Mouse (Mus musculus): ENCODE measurements around the gene Zwint.

Gene Zwint

DNA sequence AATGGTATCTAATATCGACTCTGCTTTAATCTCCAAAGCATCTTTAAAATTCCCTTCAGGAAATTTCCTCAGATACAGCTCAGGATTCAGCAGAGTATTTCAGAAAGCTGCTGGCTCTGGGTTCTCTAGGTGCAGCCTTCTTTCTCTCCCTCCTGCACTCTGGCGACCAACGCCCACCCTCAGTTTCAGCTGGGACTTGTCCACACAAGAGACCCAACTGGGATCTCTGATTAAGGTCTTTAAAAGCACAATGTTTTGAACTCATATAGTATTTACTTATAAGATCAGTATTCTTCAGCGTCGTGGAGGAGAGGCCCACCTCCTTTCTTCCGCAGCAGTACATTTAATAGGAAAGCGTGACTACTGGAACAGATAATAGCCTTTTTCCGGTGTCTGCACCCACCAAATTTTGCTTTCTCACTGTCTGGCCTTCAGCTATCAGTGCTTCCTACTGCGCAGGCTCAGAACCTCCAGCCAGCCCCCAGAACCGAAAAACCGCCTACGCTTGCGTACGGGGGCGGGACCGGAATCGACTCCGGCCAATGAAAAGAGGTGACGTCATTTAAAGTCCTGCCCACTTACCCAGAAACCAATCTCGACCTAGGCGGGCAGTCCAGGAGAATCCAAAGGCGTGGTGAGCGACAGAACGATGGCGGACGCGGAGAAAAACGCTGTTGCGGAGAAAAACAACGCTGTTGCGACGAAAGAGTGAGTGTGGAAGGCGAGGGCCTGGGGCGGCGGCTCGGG lies at the start of gene Zwint:
Gene Zwint, plus strand, starts transcription at position 576 of the 747 bp plus-strand sequence.
- peak; percentile 90 for DNase-seq (ENCODE audit: low spot score)

DNA sequence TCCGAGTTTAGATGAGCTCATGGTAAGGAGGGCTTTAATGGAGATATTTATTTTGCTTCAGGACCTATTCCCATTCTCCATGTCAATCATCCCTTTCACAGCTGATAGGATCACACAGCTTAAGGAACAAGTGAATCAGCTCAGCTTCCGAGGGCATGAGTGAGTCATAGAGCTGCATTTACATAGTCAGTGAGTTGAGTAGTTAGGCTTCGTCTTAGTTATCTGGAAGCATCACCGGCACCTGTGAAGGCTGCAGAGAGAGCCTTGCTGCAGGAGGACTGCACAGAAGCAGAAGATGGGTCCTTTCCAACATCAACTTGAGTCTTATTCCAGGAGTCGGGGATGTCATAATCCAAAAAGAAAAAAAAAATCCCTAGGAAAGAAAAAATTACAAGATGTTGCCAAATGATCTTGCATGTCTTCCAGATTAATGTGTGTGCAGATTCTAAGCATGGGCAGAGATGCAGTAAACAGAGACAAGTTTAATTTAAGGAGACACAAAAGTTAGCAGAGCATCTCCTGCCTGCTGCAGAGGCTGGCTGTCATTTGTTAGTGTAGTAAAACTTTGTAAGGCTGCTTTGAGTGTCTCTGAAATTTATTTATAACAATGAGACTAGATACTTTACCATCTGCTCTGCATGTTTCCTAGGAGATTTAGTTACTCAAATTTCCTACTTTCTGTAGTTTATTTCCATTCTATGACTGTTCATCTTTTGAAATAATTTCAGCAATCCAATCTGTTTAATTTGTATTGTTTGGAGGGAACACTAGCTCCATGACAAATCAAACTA lies 41.3 kb upstream of the Zwint start:
- no peak for DNase-seq (ENCODE audit: low spot score)

DNA sequence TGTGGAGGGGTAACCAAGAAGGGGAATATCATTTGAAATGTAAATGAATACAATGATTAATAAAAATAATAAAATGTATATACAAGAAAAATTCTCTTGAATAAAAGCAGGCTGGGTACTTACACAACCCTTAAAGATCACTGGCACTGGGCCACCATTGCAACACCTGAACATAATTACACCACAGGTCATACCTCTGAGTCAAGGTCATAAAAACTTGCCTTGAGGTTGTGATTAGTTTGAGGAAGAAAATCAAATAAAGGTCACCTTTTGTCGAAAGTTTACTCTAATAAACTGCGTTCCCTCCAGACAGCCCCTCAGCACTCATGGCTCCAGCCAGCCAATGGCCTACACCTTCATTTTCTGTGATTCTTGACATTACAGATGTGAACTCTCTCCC lies 38.5 kb upstream of the Zwint start:
- DNase-seq (ENCODE audit: low spot score) = no peak

DNA sequence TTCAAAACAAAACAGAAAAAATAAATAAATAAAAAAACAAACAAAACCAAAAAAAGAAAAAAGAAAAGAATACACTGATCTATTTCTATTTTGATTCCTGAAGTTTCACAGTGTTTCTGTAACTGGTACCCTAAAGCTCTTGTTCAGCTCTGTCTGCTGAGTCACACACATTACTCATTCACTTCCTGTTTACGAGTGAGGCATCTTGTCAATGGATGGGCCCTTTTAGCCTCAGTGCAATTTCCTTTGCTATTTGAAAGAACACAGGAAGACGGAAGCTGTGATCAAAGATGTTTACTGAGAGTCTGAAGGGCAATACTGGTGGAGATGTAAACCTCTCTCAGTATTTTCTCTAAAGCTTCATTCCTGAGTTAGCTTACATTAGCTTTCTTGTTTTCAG lies 34.1 kb upstream of the Zwint start:
- no peak for DNase-seq (ENCODE audit: low spot score)

DNA sequence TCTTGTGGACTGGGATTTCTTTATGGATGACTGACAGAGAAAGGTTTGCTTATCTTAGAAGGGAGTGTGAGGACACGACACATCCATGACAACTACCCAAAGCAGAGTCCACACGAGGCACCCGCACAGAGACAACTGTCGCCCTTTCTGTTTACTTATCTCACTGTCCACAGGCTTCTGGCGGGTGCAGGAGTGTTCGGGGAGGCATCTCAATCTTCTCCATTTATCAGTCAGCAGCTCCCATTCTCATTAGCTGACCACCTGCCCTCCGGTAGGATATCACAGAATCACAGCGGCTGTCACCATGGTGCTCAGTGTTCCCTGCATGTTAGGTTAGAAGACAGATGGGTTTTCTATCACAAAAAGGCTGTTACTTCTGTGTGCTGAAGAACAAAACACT lies 31.1 kb upstream of the Zwint start:
- no peak for DNase-seq (ENCODE audit: low spot score)

DNA sequence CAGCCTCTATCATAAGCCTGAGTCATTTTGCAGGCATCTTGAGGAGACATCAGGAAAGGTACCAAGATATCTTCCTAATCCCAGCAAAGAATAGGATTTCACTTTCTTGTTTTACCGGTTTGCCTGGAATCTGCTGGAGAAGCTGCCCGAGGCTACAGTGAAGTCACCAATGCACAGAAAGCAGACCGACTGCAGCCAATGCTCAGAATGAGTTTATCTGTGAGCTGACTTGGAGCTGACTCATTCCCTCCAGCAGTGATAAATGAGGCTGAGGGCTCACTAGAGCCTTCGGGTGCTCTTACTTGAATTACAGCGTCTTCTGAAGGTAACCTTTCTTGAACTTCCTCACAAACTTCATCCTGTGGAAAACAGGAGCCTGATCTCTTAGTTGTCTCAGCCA lies 20.5 kb upstream of the Zwint start:
- DNase-seq (ENCODE audit: low spot score) = no peak

DNA sequence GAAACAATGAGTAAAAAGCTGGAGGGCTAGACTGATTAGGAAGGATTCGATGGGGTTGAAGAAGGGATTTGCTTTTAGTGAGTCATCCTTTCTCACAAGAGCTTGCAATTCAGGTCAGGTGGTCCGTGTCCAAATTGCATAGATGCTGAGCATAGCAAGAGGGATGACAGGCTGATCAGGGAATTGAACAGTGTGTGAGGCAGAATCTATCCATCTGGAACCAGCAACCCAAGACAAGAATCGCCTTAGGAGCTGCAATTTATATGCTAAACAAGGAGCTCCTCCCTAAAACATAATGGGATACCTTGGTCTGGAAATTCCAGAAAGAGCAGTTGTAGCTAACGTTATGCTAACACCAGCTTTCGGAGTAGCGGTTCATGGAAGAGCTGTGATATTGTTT lies 3.8 kb upstream of the Zwint start:
- no peak for DNase-seq (ENCODE audit: low spot score)

DNA sequence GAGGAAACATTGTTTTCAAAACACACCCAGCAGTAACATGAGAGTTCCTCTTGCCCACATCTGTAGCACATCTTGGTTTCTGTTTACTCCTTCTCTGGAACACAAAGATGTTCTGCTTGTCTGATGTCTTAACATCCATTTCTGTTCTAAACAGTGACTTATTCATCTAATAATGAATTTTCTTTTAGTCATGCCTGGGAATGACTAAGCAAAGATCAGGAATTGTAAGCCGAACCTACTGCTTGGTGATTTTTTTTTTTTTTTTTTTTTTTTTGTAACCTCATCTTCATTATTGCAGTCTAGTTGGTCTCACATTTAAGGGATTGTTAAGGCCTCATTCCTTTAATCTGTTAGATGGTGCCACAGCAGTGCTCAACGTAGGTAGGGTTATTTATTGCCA lies 848 bp upstream of the Zwint start:
- no peak for DNase-seq (ENCODE audit: low spot score)

DNA sequence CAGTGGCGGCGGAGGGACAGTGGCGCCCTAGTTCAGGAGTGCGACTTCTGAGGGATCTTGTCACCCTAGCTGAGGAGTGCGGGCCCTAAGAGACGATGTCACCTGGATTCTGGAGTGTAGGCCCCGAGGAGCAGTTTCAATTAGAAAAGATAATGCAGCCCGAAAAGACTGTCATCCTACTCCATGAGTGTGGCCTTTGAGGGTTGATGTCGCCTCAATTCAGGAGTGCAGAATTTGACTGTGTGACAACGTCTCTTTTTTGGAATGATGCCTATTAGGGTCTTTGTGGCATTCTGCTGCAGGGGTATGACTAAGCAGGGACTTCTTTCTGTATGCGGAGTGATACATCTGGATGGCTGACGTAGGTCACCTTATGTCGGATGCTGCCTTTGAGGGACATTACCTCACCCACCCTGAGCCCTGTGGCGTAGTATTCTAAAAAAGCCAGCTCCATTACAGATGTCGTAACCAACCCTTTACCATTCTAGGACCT lies 418 bp downstream of the Zwint start:
- no peak for DNase-seq (ENCODE audit: low spot score)

DNA sequence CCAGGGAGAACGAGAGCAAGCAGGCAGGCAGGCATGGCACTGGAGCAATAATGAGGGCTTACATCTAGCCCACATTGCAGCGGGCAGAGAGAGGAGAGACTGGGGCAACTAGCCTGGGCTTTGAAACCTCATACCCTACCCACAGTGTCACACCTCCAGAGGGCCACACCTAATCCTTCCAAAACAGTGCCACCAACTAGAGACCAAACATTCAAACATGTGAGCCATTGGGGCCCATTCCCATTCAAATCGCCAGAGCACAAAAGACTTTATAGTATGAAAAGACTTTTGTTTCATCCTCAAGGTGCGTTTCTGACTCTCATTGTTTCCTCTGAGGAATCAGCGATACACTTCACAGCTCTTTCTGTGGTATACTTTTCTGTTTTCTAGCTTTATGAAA lies 4.6 kb downstream of the Zwint start:
- DNase-seq (ENCODE audit: low spot score) = no peak

DNA sequence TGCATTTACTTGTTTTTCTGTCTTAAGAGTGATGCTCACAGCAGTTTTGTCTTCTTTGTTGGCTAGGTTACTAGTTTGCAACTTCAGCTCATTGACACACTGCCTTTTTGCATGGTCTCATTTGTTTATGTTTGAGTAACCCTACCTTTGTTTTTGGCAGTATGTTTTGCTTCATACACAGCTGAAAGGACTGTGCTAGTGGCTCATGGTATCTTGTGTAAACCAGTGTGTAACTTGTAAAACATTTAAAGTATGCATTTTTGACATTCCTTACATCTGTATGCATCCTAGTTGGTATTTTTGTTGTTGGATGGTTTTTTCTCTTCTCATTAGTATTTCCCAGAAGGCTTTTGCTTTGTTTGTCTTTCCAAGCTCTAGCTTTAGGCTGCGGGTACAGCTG lies 5.7 kb downstream of the Zwint start:
- DNase-seq (ENCODE audit: low spot score) = no peak

DNA sequence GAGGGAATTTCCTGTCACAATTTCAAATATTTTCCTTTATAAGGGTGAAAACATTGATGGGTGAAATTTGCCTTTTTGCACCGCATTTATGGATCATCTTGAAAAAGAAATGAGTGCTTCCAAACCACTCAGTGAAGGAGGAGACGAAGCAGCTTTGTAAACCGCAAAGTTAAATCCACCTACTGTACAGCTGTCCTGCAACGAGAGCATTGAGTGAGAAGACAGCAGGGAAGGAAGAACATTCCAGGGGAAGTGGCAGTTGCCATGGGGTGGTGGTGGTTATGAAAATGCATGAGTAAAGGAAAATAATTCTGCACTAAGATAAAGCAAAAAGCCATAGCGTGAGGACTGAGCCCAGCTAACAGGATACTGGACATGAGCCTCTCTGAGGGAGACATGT lies 13.2 kb downstream of the Zwint start:
- no peak for DNase-seq (ENCODE audit: low spot score)

DNA sequence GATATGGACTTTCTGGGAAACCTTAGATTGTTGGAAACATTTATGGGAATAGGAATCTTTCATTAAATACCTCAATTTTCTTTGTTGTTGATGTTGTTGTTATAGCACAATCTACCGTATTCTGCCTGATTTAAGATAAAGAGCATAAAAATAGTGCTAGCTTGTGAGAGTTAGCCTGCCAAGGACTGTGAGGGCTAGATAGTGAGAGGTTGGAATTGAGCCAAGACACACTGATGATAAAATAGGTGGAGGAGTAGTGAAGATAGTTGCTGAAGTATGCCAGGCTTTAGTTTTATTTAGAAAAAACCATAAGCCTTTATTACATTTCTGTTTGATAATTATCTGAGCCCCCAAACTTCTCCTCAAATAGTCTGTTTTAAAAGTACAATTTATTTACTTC lies 14.4 kb downstream of the Zwint start:
- DNase-seq (ENCODE audit: low spot score) = peak; percentile 15

DNA sequence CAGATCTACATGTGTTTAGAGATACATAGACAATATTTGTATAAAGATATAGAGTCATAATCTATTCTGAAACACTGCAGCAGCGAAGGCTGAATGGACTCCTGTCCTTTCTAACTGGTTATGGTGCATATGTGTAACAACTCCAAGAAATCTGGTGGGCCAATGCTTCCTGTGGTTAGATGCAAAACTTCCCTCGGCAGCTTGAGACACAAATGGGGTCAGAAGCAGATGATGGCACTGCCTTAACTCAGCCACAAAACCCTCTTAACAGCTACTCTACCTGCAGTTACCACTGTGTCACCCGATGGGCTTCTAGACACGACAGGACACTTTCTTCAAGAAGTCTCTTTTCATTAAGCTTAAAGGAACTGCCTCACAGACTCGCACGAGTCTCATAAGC lies 21.3 kb downstream of the Zwint start:
- no peak for DNase-seq (ENCODE audit: low spot score)

DNA sequence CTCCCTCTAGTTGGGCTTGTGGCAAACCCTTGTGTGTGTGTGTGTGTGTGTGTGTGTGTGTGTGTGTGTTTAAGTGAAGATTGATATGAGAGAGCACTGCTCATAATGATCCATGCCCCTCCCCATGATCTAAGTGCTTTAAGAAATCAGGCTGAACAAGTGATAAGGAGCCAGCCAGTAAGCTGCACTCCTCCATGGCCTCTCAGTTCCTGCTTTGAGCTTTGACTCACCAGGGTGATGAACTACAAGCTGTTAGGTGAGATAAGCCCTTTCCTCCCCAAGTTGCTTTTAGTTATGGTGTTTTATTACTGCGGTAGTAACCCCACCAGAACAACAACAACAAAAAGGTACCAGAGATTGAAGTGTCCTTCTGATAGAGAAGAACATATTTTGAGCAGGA lies 21.9 kb downstream of the Zwint start:
- DNase-seq (ENCODE audit: low spot score) = no peak

DNA sequence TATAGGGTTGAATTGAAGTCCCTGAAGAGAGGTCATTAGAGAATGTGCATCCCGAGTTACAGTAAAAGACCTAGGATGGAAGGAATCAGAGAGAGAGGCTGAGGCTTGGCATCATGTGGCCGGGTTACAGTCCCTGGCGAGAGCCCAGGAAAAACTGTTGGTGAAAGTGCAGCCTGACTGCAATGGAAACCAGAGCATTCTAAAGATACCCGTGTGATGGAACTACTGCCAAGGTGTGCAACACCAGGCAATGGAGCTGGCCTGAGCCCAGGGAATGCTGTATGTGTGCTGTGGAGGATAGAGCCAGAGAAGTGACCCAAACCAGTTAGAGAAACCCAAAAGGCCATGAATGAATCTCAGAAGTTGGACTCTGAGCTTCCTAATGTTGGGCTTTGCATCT lies 24.4 kb downstream of the Zwint start:
- no peak for DNase-seq (ENCODE audit: low spot score)

DNA sequence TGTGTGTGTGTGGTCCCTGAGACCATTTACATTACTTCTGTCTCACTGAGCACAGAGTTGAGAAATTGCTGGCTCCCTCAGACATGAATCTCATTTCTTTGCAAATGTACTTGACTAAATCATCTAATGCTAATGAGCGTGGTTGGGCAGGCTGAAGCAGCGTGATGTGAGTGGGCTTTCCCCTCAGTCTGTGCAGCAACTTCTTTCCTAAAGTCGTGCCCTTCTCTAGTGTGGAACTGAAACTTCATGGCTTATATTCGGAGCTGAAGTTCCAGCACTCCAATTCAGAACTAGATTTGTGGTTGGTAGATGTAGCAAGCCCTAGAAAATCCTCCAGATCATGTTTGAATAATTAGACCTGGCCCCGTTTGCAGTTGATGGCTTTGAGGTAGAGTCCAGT lies 46.4 kb downstream of the Zwint start:
- no peak for DNase-seq (ENCODE audit: low spot score)

DNA sequence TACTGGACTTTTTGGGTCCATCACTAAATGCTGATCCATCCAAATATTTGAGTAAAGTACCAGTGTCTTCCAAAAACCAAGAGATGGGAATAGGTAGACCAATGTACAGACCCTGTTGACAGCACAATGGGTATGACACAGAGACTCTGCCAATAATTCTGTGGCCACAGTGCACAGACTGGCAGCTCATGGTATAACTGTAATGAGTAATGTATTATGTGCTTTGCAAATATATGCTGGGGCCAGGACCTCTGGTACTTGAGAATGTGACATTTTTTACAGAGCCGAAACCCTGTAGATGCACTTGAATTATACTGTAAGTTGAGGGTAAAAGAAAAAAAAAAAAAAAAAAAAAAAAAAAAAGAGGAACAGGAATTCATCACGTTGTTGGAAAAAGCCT lies 59.1 kb downstream of the Zwint start:
- DNase-seq (ENCODE audit: low spot score) = no peak
